Mouse (Mus musculus): ENCODE measurements around the gene Elovl6.
A peak's percentile ranks its signal among the peaks of the same experiment; 100 is the strongest.

Elovl6 gene

DNA sequence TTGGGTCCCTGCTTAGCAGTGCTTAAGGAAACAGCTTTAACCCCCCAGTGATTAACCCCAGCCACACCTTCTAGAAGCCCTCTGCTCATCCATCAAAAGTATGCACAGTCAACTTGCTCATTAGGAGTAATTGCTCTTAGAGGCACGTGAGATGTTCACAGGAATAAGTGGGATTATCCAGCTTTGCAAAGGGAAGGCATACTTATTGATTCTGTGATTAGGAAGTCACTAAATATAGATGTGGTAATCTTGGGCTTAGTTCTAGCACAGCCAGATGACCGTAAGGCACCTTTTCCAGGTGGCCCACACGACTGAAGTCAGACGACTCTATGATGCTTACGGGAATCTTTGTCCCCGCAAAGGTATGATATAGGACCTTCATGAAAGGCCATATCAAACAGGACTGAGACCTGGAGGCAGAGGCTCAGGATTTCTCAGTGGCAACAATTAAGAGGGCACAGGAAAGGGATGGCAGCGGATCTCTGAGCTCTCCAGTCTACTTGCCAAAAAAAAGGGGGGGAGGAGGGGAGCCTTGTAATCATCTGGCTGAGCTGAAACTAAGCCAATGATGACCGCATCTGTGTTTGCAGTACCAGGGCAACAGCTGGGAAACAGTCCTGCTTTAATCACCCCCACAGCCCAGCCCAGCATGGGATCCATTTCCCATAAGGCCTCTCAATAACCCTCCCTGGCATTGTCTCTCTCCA, 117.6 kb downstream of the Elovl6 start:
- DNase-seq, result no peak

- DNase-seq, result no peak
Measured at GRCm38 (mm10) chr3:129650293-129650612, 118.1 kb downstream of the Elovl6 start.

DNA sequence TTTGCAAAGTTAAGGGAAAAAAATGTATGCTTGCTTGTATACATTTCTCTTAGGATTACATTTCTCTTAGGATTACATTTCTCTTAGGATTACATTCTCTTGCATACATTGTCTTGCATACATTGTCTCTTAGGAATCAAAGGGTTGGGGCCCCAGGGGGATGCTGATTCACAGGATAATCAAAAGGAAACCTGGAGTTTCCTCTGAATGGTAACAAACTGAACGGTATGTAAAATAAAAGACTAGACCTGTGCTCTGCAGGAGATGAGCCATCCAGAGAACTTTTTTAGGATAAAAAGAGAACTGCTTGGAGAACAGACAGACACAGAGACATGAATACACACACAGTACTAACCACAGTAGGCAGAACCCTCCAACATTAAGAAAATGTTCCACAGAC, 118.8 kb downstream of the Elovl6 start:
- DNase-seq, result no peak

DNA sequence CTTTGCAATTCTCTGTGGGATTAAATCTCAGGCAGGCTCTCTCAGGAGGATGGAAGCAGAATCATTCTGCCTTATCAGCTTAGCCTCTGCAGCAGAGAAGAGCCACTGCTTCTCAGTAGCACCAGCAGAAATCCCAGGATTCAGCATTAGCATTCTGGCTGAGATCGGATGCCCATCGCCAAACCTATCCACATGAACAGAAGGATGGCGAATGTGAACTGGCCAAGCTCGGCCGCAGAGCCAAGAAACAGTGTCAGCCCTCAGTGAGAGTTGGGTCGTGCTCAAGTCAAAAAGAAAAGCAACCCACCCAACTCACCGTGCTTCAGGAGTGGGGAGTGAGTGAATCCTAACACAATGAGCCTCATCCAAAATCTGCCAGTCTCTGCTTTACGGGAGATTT, 119.6 kb downstream of the Elovl6 start:
- DNase-seq, result no peak

- DNase-seq, result no peak
Measured at GRCm38 (mm10) chr3:129652476-129652875, 120.3 kb downstream of the Elovl6 start.

GRCm38 (mm10) chr3:129656540-129656939, 124.4 kb downstream of the Elovl6 start:
- DNase-seq, result no peak

- DNase-seq, result no peak
Measured at GRCm38 (mm10) chr3:129657222-129657621, 125.1 kb downstream of the Elovl6 start.

DNA sequence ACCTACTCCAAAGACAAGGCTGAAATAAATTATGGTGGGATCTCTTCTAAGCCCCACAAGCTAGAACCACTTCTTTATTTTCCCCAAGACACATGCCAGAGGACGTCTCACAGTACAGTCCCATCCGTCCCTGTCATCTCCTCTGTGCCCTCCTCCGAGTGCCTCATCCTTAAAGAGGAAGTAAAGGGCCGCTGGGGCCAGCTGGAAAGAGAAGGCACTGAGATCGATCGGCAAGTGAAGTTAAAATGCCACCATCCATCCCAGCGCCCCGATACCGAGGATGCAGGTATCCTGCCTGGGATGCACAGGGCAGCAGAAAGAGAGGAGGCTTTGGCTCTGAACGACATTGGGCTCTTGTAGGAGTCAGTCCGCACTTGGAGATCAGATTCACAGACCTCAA, 125.6 kb downstream of the Elovl6 start:
- DNase-seq, result no peak

- DNase-seq, result no peak
Measured at GRCm38 (mm10) chr3:129658776-129659175, 126.6 kb downstream of the Elovl6 start.

DNA sequence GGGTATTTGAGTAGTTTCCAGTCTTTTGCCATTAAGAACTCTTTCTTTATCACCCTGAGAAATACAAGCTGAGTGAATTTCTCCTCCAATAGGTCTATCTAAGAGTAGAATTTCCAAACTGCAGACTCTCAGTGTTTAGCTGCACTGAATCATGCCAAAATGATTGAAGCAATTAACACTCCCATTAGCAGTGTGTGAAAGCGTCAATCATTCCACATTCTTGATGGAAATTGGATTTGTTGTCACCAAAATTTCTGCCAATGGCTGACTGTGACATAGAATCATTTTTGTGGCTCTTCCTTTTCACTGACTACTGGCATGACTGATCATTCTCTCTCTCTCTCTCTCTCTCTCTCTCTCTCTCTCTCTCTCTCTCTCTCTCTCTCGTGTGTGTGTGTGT, 131.8 kb downstream of the Elovl6 start:
- DNase-seq, result no peak

- DNase-seq, result no peak
Measured at GRCm38 (mm10) chr3:129675923-129676322, 143.8 kb downstream of the Elovl6 start.

- no peak for DNase-seq
Measured at GRCm38 (mm10) chr3:129680258-129680657, 148.1 kb downstream of the Elovl6 start.

DNA sequence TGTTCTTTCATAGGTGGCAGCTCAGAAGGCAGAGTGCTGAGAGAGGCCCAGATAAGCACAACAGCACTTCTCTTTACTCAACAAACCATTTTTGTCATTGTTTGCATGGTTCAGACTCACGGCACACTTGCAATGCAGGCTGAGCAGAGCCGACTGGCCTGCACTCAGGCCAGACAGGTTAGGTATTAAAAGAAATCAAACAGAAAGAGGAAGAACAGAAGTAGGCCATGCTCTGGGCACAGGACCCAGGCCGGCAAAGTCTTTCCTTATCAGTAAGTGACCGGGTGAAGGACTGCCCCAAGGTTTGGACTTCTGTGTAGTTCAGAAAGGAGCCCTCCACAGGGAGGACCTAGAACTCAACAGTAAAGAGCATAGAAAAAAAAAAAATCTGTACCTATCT, 149.7 kb downstream of the Elovl6 start:
- DNase-seq, result no peak

GRCm38 (mm10) chr3:129682389-129682788, 150.2 kb downstream of the Elovl6 start:
- DNase-seq, result no peak

DNA sequence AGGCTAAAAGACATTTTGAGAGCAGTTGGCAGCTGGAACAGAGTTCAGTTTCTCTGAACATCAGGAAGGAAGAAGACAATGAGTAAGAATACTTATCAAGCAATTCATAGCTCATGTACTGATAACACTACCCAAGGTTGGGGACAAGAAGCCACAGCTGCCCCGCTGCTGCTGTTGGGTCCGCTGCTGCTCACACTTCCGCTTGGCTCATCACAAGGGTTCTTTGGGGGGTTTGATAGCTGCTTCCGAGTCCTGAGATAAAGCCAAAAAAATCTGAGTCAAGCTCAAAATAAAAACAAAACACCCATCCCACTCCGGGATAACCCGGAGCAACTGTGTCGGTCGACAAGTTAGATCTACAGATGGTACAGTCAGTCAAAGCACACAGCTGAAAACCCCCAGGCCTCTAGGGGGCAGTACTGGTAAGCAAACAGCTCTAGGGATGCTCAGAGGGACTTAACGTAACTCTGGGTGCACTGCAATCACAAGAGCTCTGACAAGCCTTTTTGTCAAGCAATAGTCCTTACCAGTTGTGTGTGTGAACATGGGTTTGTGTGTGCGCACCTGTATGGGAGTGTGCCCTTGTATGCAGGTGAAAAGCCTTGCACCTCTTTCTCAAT, 151.0 kb downstream of the Elovl6 start:
- no peak for DNase-seq

DNA sequence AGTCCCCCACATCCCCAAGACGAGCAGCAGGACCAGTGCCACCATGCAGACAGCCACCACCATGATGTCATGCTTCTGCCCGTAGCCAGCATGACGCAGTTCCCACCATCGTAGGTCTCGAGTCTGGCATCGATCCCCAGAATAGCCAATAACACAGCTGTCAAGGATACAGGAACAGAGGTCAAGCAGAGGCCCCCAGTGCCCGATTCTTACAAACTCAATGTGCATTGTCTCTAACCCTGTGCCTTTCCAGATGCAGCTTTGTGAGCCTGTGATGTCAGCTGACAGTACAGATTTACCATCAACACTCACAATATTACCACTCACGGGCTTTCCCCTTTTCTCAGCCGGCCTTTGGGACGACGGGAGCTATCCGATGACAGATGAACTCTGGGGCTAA, 154.0 kb downstream of the Elovl6 start:
- DNase-seq, result no peak

- peak; percentile 73 for DNase-seq
Measured at GRCm38 (mm10) chr3:129686698-129687333, 154.7 kb downstream of the Elovl6 start.

DNA sequence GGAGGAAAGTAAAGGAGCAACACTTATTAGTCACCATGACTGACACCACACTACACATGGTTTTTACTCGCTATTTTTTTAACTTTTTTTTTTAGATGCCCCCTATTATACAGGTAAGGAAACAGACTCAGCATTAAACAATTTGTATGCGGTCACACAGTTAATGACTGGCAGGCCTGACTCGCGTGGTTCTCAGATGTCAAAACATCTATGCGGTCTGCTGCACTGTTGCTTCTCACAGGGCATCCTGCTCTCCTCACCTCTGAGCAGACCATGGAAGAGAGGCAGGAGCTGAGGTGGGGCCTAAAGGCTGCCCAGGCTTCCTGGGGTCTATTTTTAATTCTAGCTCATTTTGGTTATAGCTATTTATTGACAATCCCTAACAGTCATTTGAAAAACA, 155.3 kb downstream of the Elovl6 start:
- DNase-seq, result no peak
